Mouse (Mus musculus) heart, adult 2 months (tissue): ENCODE data around the gene Aldh3a2.

ENCODE experiments used
- CTCF ChIP-seq: fragments of 200-600 bp; IDR thresholded peaks from 2 replicates; pipeline ENCODE4 v1.8.1; 2022; ENCODE audit warnings: antibody characterized with exemption, mild to moderate bottlenecking, moderate library complexity
- POLR2A ChIP-seq: fragments of 200-500 bp; IDR thresholded peaks from 2 replicates; pipeline ENCODE4 v1.6.1; 2011; ENCODE audit warnings: mild to moderate bottlenecking, low read depth, low read length, control low read depth; ENCODE audit not compliant: insufficient read depth

GRCm38 (mm10) chr11:61294431-61294830 is 27.2 kb upstream of the Aldh3a2 start:
- TF ChIP-seq CTCF (no peak), POLR2A (no peak)
